Mouse (Mus musculus) MEL (cell line): ENCODE results near the gene 6030452D12Rik. TPM values are rescaled to one million over a fixed set of nuclear protein-coding genes. Genes with fewer than 3 reads are reported as not detected.

Source experiments
- DNase-seq: peaks from one replicate; pipeline ENCODE4 v3.0.0; 2011; ENCODE audit warnings: low read depth, low spot score
- H3K27ac ChIP-seq: 2 replicates; pipeline ENCODE4 v1.5.1; 2012; ENCODE audit warnings: low read depth, mild to moderate bottlenecking, control low read depth, low read length, moderate library complexity; ENCODE audit not compliant: control insufficient read depth
- H3K27me3 ChIP-seq, 2 experiments: fragments of 150-350 bp in 1 of 2; sonication (generic) in 1 of 2; 2 replicates each; pipeline ENCODE4 v1.6.1; 2012; ENCODE audit warnings: low read length in 2 of 2, mild to moderate bottlenecking in 2 of 2, improper control_type of control experiment in 1 of 2, moderate library complexity in 1 of 2; ENCODE audit not compliant: insufficient read depth in 2 of 2, control insufficient read depth in 1 of 2
- H3K36me3 ChIP-seq, 2 experiments: 2 replicates each; pipeline ENCODE4 v1.6.1; 2012 to 2014; ENCODE audit warnings: low read length in 2 of 2, improper control_type of control experiment in 1 of 2, inconsistent platforms in 1 of 2, mild to moderate bottlenecking in 1 of 2; ENCODE audit not compliant: insufficient read depth in 2 of 2, control insufficient read depth in 1 of 2
- H3K4me1 ChIP-seq, 2 experiments: fragments of 150-350 bp in 1 of 2; sonication (generic) in 1 of 2; 2 replicates each; pipeline ENCODE4 v1.6.1; 2012; ENCODE audit warnings: low read length in 2 of 2, improper control_type of control experiment in 1 of 2, mild to moderate bottlenecking in 1 of 2; ENCODE audit not compliant: insufficient read depth in 2 of 2, control insufficient read depth in 1 of 2
- H3K4me3 ChIP-seq, 2 experiments: fragments of 150-350 bp in 1 of 2; sonication (generic) in 1 of 2; 2 replicates each; pipeline ENCODE4 v1.5.1; 2012; ENCODE audit warnings: low read depth in 2 of 2, low read length in 2 of 2, mild to moderate bottlenecking in 2 of 2, moderate library complexity in 2 of 2, control low read depth in 1 of 2, improper control_type of control experiment in 1 of 2; ENCODE audit not compliant: control insufficient read depth in 1 of 2, insufficient read depth in 1 of 2
- H3K79me2 ChIP-seq: 2 replicates; pipeline ENCODE4 v1.6.1; 2012; ENCODE audit warnings: mild to moderate bottlenecking, low read length, moderate library complexity; ENCODE audit not compliant: control insufficient read depth, poor library complexity, insufficient read depth
- H3K9ac ChIP-seq: 2 replicates; pipeline ENCODE4 v1.6.1; 2012; ENCODE audit warnings: low read depth, mild to moderate bottlenecking, control low read depth, low read length, moderate library complexity; ENCODE audit not compliant: control insufficient read depth, poor library complexity, severe bottlenecking
- H3K9me3 ChIP-seq: fragments of 150-350 bp; sonication (generic); replicated peaks from 2 replicates; pipeline ENCODE4 v1.6.1; 2012; ENCODE audit warnings: mild to moderate bottlenecking, low read length, improper control_type of control experiment, moderate library complexity; ENCODE audit not compliant: insufficient read depth
- BHLHE40 ChIP-seq: IDR thresholded peaks from 2 replicates; pipeline ENCODE4 v1.6.1; 2012; ENCODE audit warnings: low read depth, mild to moderate bottlenecking, inconsistent platforms, low read length, improper control_type of control experiment, borderline replicate concordance
- CTCF ChIP-seq, 3 experiments: IDR thresholded peaks in 2 of 3; conservative IDR thresholded peaks in 1 of 3; 2 replicates each; pipeline ENCODE4 v1.5.1; 2011 to 2012; ENCODE audit warnings: low read length in 3 of 3, low read depth in 2 of 3, mild to moderate bottlenecking in 2 of 3, improper control_type of control experiment in 1 of 3, inconsistent platforms in 1 of 3, mixed read lengths in 1 of 3, moderate library complexity in 1 of 3; ENCODE audit not compliant: control insufficient read depth in 1 of 3, insufficient read depth in 1 of 3, poor library complexity in 1 of 3, severe bottlenecking in 1 of 3
- EP300 ChIP-seq, 2 experiments: IDR thresholded peaks; 2 replicates each; pipeline ENCODE4 v1.6.1; 2011; ENCODE audit warnings: improper control_type of control experiment in 2 of 2, low read length in 2 of 2, low read depth in 1 of 2, mild to moderate bottlenecking in 1 of 2
- MAFK ChIP-seq: IDR thresholded peaks from 2 replicates; pipeline ENCODE4 v1.6.1; 2011; ENCODE audit warnings: low read depth, mild to moderate bottlenecking, low read length, improper control_type of control experiment, borderline replicate concordance
- MAX ChIP-seq: IDR thresholded peaks from 2 replicates; pipeline ENCODE4 v1.6.1; 2011; ENCODE audit warnings: low read length, improper control_type of control experiment
- MEF2A ChIP-seq: IDR thresholded peaks from 2 replicates; pipeline ENCODE4 v1.6.1; 2014; ENCODE audit warnings: low read depth, mild to moderate bottlenecking, inconsistent platforms, low read length, improper control_type of control experiment; ENCODE audit not compliant: poor library complexity, insufficient replicate concordance, severe bottlenecking; ENCODE audit errors: extremely low read depth
- MXI1 ChIP-seq: IDR thresholded peaks from 2 replicates; pipeline ENCODE4 v1.6.1; 2011; ENCODE audit warnings: mild to moderate bottlenecking, low read depth, low read length, improper control_type of control experiment
- MYC ChIP-seq: IDR thresholded peaks from 2 replicates; pipeline ENCODE4 v1.6.1; 2011; ENCODE audit warnings: low read depth, mild to moderate bottlenecking, low read length, improper control_type of control experiment, moderate library complexity
- POLR2A ChIP-seq, 2 experiments: IDR thresholded peaks; 2 replicates each; pipeline ENCODE4 v1.6.1; 2011 to 2012; ENCODE audit warnings: low read length in 2 of 2, mild to moderate bottlenecking in 2 of 2, control low read depth in 1 of 2, improper control_type of control experiment in 1 of 2, low read depth in 1 of 2, moderate library complexity in 1 of 2; ENCODE audit not compliant: control insufficient read depth in 1 of 2, insufficient read depth in 1 of 2, poor library complexity in 1 of 2
- POLR2AphosphoS5 ChIP-seq: IDR thresholded peaks from 2 replicates; pipeline ENCODE4 v1.6.1; 2012; ENCODE audit warnings: low read depth, borderline replicate concordance, mild to moderate bottlenecking, inconsistent platforms, low read length, moderate library complexity, mixed read lengths
- SIN3A ChIP-seq: IDR thresholded peaks from 2 replicates; pipeline ENCODE4 v1.6.1; 2012; ENCODE audit warnings: low read length, improper control_type of control experiment, inconsistent platforms
- SMC3 ChIP-seq: IDR thresholded peaks from 2 replicates; pipeline ENCODE4 v1.6.1; 2011; ENCODE audit warnings: low read depth, low read length, improper control_type of control experiment
- TAL1 ChIP-seq: IDR thresholded peaks from 2 replicates; pipeline ENCODE4 v1.6.1; 2012; ENCODE audit warnings: mild to moderate bottlenecking, inconsistent platforms, low read length, moderate library complexity, mixed read lengths
- USF1 ChIP-seq: IDR thresholded peaks from 2 replicates; pipeline ENCODE4 v1.6.1; 2014; ENCODE audit warnings: low read depth, mild to moderate bottlenecking, inconsistent platforms, low read length, improper control_type of control experiment, moderate library complexity
- ZC3H11A ChIP-seq: IDR thresholded peaks from 2 replicates; pipeline ENCODE4 v1.6.1; 2012; ENCODE audit warnings: low read depth, mild to moderate bottlenecking, inconsistent platforms, low read length, improper control_type of control experiment
- ZMIZ1 ChIP-seq: IDR thresholded peaks from 2 replicates; pipeline ENCODE4 v1.6.1; 2012; ENCODE audit warnings: low read depth, mild to moderate bottlenecking, inconsistent platforms, low read length, improper control_type of control experiment, moderate library complexity
- polyA plus RNA-seq, 2 experiments: library from polyadenylated mRNA; stranded (reverse) in 1 of 2; unstranded in 1 of 2; fragments of >175 nt in 1 of 2; fragments of >200 nt in 1 of 2; gene quantifications; 2 replicates each; pipeline versions ENCODE4 v1.2.1 to v1.2.4; 2012; ENCODE audit warnings: low replicate concordance in 2 of 2, low read depth in 1 of 2; ENCODE audit not compliant: insufficient read length in 2 of 2, insufficient read depth in 1 of 2, missing spikeins in 1 of 2
- total RNA-seq: library from RNA; depleted of rRNA; stranded (reverse); fragments of 300-350 nt; gene quantifications from 2 replicates; pipeline ENCODE4 v1.2.3, GENCODE M21; 2012

Gene 6030452D12Rik
- total and polyA plus RNA-seq, 3 experiments: not detected

DNA sequence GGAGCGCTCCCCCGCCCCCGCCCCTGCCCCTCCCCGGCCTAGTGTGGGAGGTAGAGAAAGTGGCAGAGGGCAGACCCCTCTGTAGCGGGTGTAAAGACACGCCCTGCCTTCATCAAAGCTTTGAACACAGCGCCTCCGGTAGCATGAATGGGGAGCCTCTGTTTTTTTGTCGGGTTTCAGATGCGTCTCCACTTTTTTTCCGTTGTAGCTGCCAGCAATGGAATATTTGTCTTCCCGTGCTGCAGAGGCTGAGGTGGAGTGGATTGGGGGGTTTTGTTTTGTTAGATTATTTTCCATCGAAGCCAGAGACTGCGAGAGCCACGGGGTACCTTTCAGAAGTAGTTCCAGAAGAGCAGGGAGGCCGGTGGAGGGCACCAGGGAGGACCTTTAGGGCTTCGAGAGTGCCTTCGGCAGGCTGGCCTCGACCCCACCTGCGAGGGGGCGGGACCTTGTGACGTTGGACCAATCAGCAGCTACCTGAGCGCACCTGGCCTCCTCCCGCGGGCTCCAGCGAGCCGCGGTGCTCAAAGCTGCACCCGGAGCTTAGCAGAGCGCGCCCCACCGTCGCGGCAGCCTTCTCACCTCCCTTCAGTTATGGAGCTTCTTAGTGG is 10.1 kb downstream of the 6030452D12Rik start, which contains the start of gene Cdh3:
Gene Cdh3, plus strand, starts transcription at position 527 of the 611 bp plus-strand sequence.
- no peaks in the 10 kb centered on the region for H3K4me1 ChIP-seq
- no peaks in the 10 kb centered on the region; a peak in 1 of 4 replicates for H3K27me3 ChIP-seq
- no peaks in the 10 kb centered on the region for H3K36me3 ChIP-seq
- no peak for DNase-seq
- no peak within 1 kb of the TSS for H3K27ac ChIP-seq
- no peaks in the 10 kb centered on the region for H3K79me2 ChIP-seq
- no peak within 1 kb of the TSS for H3K9ac ChIP-seq
- no peaks in the 10 kb centered on the region for H3K9me3 ChIP-seq
- TF ChIP-seq SIN3A: no peak
- no peak for TF ChIP-seq TAL1
- no peak for TF ChIP-seq SMC3
- no peak for TF ChIP-seq ZC3H11A
- TF ChIP-seq CTCF (IDR thresholded peaks at IDR 0.05 in 2 of 3, conservative IDR thresholded peaks at IDR 0.05 in 1 of 3; ENCODE audit: control insufficient read depth in 1 of 3, insufficient read depth in 1 of 3, low read depth in 2 of 3, low read length in 3 of 3, poor library complexity in 1 of 3, severe bottlenecking in 1 of 3): no peak
- TF ChIP-seq MXI1: no peak
- no peak within 1 kb of the TSS for H3K4me3 ChIP-seq

DNA sequence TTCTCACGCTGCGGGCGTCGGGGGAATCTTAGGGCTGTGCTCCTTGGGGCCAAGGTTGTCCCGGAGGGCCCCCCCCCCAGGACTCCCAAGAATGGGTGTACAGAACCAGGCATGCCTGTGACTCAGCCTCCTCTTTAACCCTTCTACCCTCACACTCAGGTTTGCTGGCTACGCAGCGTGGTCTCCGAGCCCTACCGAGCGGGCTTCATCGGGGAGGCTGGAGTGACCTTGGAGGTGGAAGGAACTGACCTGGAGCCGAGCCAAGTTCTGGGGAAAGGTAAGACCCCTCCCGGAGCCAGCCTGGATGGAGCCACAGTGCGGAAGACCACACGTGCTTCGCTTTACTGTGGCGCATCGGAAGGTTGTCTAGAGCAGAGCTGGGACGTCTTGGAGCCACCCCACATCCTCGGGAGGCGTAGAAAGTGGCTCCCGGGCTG is 10.8 kb downstream of the 6030452D12Rik start:
- no peaks in the 10 kb centered on the region for H3K79me2 ChIP-seq
- H3K9ac ChIP-seq: no peak overlapping the region
- H3K9me3 ChIP-seq: no peaks in the 10 kb centered on the region
- no peak overlapping the region for H3K4me3 ChIP-seq
- TF ChIP-seq CTCF (IDR thresholded peaks at IDR 0.05 in 2 of 3, conservative IDR thresholded peaks at IDR 0.05 in 1 of 3; ENCODE audit: control insufficient read depth in 1 of 3, insufficient read depth in 1 of 3, low read depth in 2 of 3, low read length in 3 of 3, poor library complexity in 1 of 3, severe bottlenecking in 1 of 3) (no peak), MAX (no peak), MEF2A (no peak), BHLHE40 (no peak), POLR2A (IDR thresholded peaks at IDR 0.05; ENCODE audit: control insufficient read depth in 1 of 2, insufficient read depth in 1 of 2, low read depth in 1 of 2, low read length in 2 of 2, poor library complexity in 1 of 2) (no peak), USF1 (no peak), MAFK (no peak), POLR2AphosphoS5 (no peak), ZMIZ1 (no peak), MYC (no peak), EP300 (IDR thresholded peaks at IDR 0.05; ENCODE audit: low read depth in 1 of 2, low read length in 2 of 2) (no peak), SMC3 (no peak), TAL1 (no peak)
- no peak for DNase-seq
- no peaks in the 10 kb centered on the region for H3K36me3 ChIP-seq
- no peak overlapping the region for H3K27ac ChIP-seq
- H3K4me1 ChIP-seq: no peaks in the 10 kb centered on the region
- no peaks in the 10 kb centered on the region; a peak in 2 of 4 replicates for H3K27me3 ChIP-seq
